ENCODE assay signal across 8 mouse cellular contexts in genomic region chr1:96846727-96847126, GRCm38 (mm10). TPM values are rescaled to one million over a fixed set of nuclear protein-coding genes. Genes with fewer than 3 reads are reported as not detected.
DNase-seq lines count a peak whose midpoint lies in the region; ATAC-seq and TF ChIP-seq lines count a peak whose summit lies in the region.

No protein-coding gene starts in this region.

- no peaks in the 10 kb centered on the region for H3K27me3 ChIP-seq in kidney, adult 2 months (replicated peaks; ENCODE audit: control insufficient read depth, insufficient read depth, low read length)
- no peaks in the 10 kb centered on the region for H3K27me3 ChIP-seq in kidney, embryonic 16.5 days (ENCODE audit: insufficient read depth, low read length)

- no peaks in the 10 kb centered on the region for H3K9me3 ChIP-seq in kidney, embryonic 16.5 days (ENCODE audit: low read length)

- no peak overlapping the region for H3K4me2 ChIP-seq in kidney, embryonic 16.5 days (replicated peaks; ENCODE audit: low read depth, low read length)

- no peak overlapping the region for H3K4me3 ChIP-seq in kidney, adult 2 months (ENCODE audit: insufficient read depth, low read depth, low read length)
- H3K4me3 ChIP-seq in kidney, embryonic 16.5 days (ENCODE audit: low read length) = no peak overlapping the region

- DNase-seq in kidney, adult 2 months = peak; percentile 43
- DNase-seq in B cell, adult 2 months = peak; percentile 2
- peak; percentile 42 for DNase-seq in R1 (ENCODE audit: low read depth, low spot score)
- peak; percentile 52 for DNase-seq in hindlimb bud, embryonic 11.5 days (ENCODE audit: extremely low spot score, low read depth, low spot score)
- DNase-seq in testis, postnatal 14 days (ENCODE audit: low spot score) = no peak
- no peak for DNase-seq in gastrocnemius, postnatal 36 days
- DNase-seq in urinary bladder, postnatal 25 days (ENCODE audit: low spot score) = no peak

- intact Hi-C loops in gastrocnemius, postnatal 36 days (cut with DNase I) = no loop called here

- H3K36me3 ChIP-seq in kidney, adult 2 months (ENCODE audit: control insufficient read depth, insufficient read depth, low read length) = no peaks in the 10 kb centered on the region
- no peaks in the 10 kb centered on the region for H3K36me3 ChIP-seq in kidney, embryonic 16.5 days (ENCODE audit: insufficient read depth, low read length)

- WGBS in kidney, adult 2 months = 4% methylated on average over 3 of the region's 3 CpGs
- 6% methylated on average over 3 of the region's 3 CpGs for WGBS in kidney, embryonic 16.5 days

- no peak overlapping the region for H3K9ac ChIP-seq in kidney, embryonic 16.5 days (replicated peaks; ENCODE audit: low read length)

- H3K4me1 ChIP-seq in kidney, adult 2 months (ENCODE audit: control insufficient read depth, insufficient read depth, low read length) = no peaks in the 10 kb centered on the region
- H3K4me1 ChIP-seq in kidney, embryonic 16.5 days (ENCODE audit: insufficient read depth, low read length) = no peaks in the 10 kb centered on the region

- no peak for ATAC-seq in kidney, embryonic 16.5 days (ENCODE audit: low FRiP score, low TSS enrichment)

- no peak overlapping the region for H3K27ac ChIP-seq in kidney, adult 2 months (ENCODE audit: insufficient read depth, low read depth, low read length)
- H3K27ac ChIP-seq in kidney, embryonic 16.5 days (ENCODE audit: low read length) = no peak overlapping the region

- TF ChIP-seq CTCF in kidney, adult 2 months (conservative IDR thresholded peaks at IDR 0.05; ENCODE audit: insufficient read depth, insufficient read length, low read depth, low read length) = 0 out of 2 replicates have a peak, but pooled peaks have one; percentile 0

- TF ChIP-seq POLR2A in kidney, adult 2 months (IDR thresholded peaks at IDR 0.05; ENCODE audit: low read depth, low read length) = no peak

RNA-seq across cellular contexts. Expression of gene Slco4c1, which starts 25.2 kb away (rescaled TPM):
- polyA plus RNA-seq in kidney, adult 2 months (2012; rRNA removed) = 1.1 and 1.6 TPM in 2 replicates
- 7.5 and 7.7 TPM in 2 replicates for polyA plus RNA-seq in kidney, embryonic 16.5 days (2015; fragmentation: Nextera tagmentation; extraction: Ambion mirVana)
- not detected for total RNA-seq in gastrocnemius, postnatal 36 days (2021)

Comparison
In these comparisons a context has a peak if more than half of its experiments do, and no peak if none do; other contexts are left out.
1. DNase-seq: peak in kidney, adult 2 months (single experiment), B cell, adult 2 months (2 of 2), R1 (single experiment) and hindlimb bud, embryonic 11.5 days (single experiment); none in testis, postnatal 14 days (single experiment), gastrocnemius, postnatal 36 days (0 of 2) and urinary bladder, postnatal 25 days (single experiment).